Mouse (Mus musculus): ENCODE results near the gene Vmn2r39. TPM values are rescaled to one million over a fixed set of nuclear protein-coding genes. Genes with fewer than 3 reads are reported as not detected.
"Not testable (repeated sequence)": the region's sequence is repeated elsewhere in the genome, so short reads cannot be mapped to it uniquely, and the experiment has no call there.

The Vmn2r39 gene
- polyA plus RNA-seq (2012; rRNA removed), result not detected in 2 replicates

- H3K27me3 ChIP-seq (ENCODE audit: control insufficient read depth, insufficient read depth, low read length); H3K27ac ChIP-seq (ENCODE audit: insufficient read depth, low read length); H3K4me1 ChIP-seq (ENCODE audit: control insufficient read depth, insufficient read depth, low read length); H3K4me3 ChIP-seq (replicated peaks; ENCODE audit: insufficient read depth, low read depth, low read length); DNase-seq: not testable (repeated sequence)
Measured at GRCm38 (mm10) chr7:9030698-9031097, at the start of gene Vmn2r39. Gene Vmn2r39, minus strand, starts transcription at chr7:9030798.

GRCm38 (mm10) chr7:9065353-9065752 is 34.8 kb upstream of the Vmn2r39 start:
- not testable (repeated sequence) for DNase-seq; H3K27ac ChIP-seq (ENCODE audit: insufficient read depth, low read length); H3K4me1 ChIP-seq (ENCODE audit: control insufficient read depth, insufficient read depth, low read length); H3K27me3 ChIP-seq (ENCODE audit: control insufficient read depth, insufficient read depth, low read length); H3K4me3 ChIP-seq (replicated peaks; ENCODE audit: insufficient read depth, low read depth, low read length)
- WGBS, result 79% methylated on average over 4 of the region's 4 CpGs

Other genes with a start within 250 kb of the Vmn2r39 start
- gene Vmn2r40, start 99.4 kb downstream of the Vmn2r39 start, polyA plus RNA-seq (2012; rRNA removed), result not detected in 2 replicates
- not detected in 2 replicates for gene Vmn2r38, start 67.1 kb upstream of the Vmn2r39 start, polyA plus RNA-seq (2012; rRNA removed)
- gene Vmn2r37, start 192.9 kb upstream of the Vmn2r39 start, polyA plus RNA-seq (2012; rRNA removed), result not detected in 2 replicates

All from cerebellum, adult 2 months (tissue).